Mouse (Mus musculus): ENCODE measurements at regions not wholly inside any gene's neighbourhood (a gene's known extent, or its start where the extent isn't known, plus 50 kb on each side); places are given as distances from the start of the nearest gene placed in this dataset.

DNA sequence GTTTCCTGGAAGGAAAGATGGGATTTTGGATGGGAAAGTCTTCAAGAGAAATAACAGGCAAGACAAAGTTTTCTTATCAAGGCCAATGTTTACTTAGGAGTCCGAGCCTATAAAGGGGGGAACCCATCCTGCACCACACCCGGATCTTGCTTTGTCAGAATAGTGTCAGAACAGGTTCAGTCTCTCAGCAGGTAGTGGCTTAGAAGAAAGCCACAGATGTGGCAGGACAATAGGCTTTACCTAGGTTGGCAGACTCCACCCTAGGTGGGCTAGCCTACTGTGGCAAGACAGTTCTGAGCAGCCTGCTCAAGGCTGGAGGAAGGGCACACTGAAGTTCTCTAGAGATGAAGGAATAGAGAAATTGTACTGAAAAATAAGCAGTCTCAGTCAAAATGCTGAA is 358.2 kb upstream of the Lrrc3b start:
- TF ChIP-seq CTCF (conservative IDR thresholded peaks at IDR 0.05; ENCODE audit: low read length) (no peak), NANOG (IDR thresholded peaks at IDR 0.05; ENCODE audit: borderline replicate concordance, low read length) (peak; percentile 69)
- H3K9me3 ChIP-seq (ENCODE audit: low read length), result no peaks in the 10 kb centered on the region; the same call in 1 of the 2 replicates
- no peak overlapping the region for H3K4me3 ChIP-seq (replicated peaks; ENCODE audit: low read length)

DNA sequence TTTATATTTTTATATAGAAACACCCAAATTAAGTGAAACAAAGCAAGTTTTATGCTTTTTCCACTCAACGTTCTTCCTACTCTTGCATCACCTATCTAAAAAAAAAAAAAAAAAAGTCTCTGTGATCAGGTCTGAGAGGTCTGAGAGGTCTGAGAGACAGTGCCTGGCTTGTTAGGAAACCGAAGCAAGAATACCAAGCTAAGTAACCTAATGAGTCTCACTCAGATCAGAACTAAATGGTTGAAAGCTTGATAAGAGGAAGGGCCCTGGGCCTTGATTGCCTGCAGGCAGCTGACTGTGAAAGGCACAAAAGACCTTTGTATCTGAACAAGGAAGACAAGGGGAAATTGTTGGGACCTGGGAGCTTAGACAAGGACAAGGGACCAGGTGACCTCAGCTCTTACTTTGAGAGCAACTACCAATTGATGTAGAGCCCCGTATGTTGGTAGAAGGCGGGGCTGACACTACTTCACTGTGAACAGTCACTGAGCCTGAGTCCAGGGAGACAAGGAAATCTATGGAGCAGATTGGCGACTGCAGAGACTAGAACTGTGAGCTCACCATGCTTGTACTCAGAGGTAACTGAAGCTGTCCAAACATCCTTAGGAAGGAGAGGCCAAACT is 362.8 kb upstream of the Lrrc3b start:
- peaks cover 29% of the 10 kb centered on the region for H3K4me1 ChIP-seq (replicated peaks; ENCODE audit: low read depth, low read length)
- no peaks in the 10 kb centered on the region for H3K27me3 ChIP-seq (ENCODE audit: insufficient read depth, low read length)
- no peaks in the 10 kb centered on the region; the same call in 1 of the 2 replicates for H3K9me3 ChIP-seq (ENCODE audit: low read length)
- H3K36me3 ChIP-seq (ENCODE audit: insufficient read depth, low read length), result no peaks in the 10 kb centered on the region
- TF ChIP-seq CTCF (conservative IDR thresholded peaks at IDR 0.05; ENCODE audit: low read length), result no peak
- no peak overlapping the region for H3K4me3 ChIP-seq (replicated peaks; ENCODE audit: low read length)

More for the DNA sequence above, 358.2 kb upstream of the Lrrc3b start:
- Histone ChIP-seq H3K27me3 (ENCODE audit: insufficient read depth, low read length) (no peaks in the 10 kb centered on the region), H3K36me3 (ENCODE audit: insufficient read depth, low read length) (no peaks in the 10 kb centered on the region; the same call in 1 of the 2 replicates), H3K4me1 (replicated peaks; ENCODE audit: low read depth, low read length) (peaks cover 45% of the 10 kb centered on the region)

DNA sequence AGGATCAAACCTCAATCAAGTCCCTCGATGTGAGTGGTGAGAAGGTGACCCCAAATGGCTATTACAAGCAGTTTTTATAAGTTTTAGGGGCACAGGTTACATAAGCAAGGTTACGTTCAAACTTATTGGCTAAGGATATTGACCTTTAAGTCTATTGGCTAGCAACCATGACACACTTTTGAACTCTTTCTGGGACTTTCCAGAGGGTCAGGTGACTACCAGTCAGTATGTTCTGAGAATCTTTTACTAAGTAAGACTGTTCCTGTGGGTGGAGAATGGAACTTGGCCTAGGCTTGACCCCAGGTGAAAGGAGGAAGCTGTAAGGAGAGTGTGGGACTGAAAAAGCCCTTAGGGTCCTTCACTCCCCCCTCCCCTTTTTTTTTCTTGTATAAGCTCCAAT is 370.3 kb upstream of the Lrrc3b start:
- H3K9me3 ChIP-seq (ENCODE audit: low read length), result peaks cover 5% of the 10 kb centered on the region; the same call in 1 of the 2 replicates
- TF ChIP-seq NANOG (IDR thresholded peaks at IDR 0.05; ENCODE audit: borderline replicate concordance, low read length) (no peak), CTCF (conservative IDR thresholded peaks at IDR 0.05; ENCODE audit: low read length) (no peak), POU5F1 (IDR thresholded peaks at IDR 0.05; ENCODE audit: borderline replicate concordance, low read length) (no peak)
- no peak overlapping the region for H3K4me3 ChIP-seq (replicated peaks; ENCODE audit: low read length)
- no peaks in the 10 kb centered on the region for H3K36me3 ChIP-seq (ENCODE audit: insufficient read depth, low read length)
- no peaks in the 10 kb centered on the region for H3K4me1 ChIP-seq (replicated peaks; ENCODE audit: low read depth, low read length)
- no peaks in the 10 kb centered on the region for H3K27me3 ChIP-seq (ENCODE audit: insufficient read depth, low read length)

- H3K36me3 ChIP-seq (ENCODE audit: insufficient read depth, low read length), result no peaks in the 10 kb centered on the region
- TF ChIP-seq POU5F1 (IDR thresholded peaks at IDR 0.05; ENCODE audit: borderline replicate concordance, low read length) (no peak), NANOG (IDR thresholded peaks at IDR 0.05; ENCODE audit: borderline replicate concordance, low read length) (no peak), CTCF (conservative IDR thresholded peaks at IDR 0.05; ENCODE audit: low read length) (no peak)
- no peak overlapping the region for H3K4me3 ChIP-seq (replicated peaks; ENCODE audit: low read length)
- no peaks in the 10 kb centered on the region for H3K9me3 ChIP-seq (ENCODE audit: low read length)
- H3K4me1 ChIP-seq (replicated peaks; ENCODE audit: low read depth, low read length), result peaks cover 10% of the 10 kb centered on the region; the same call in 1 of the 2 replicates
- no peaks in the 10 kb centered on the region for H3K27me3 ChIP-seq (ENCODE audit: insufficient read depth, low read length)
Observed at GRCm38 (mm10) chr14:15841390-15842023, 402.7 kb upstream of the Lrrc3b start.

- Histone ChIP-seq H3K27me3 (ENCODE audit: insufficient read depth, low read length) (no peaks in the 10 kb centered on the region), H3K9me3 (ENCODE audit: low read length) (no peaks in the 10 kb centered on the region), H3K36me3 (ENCODE audit: insufficient read depth, low read length) (no peaks in the 10 kb centered on the region), H3K4me3 (replicated peaks; ENCODE audit: low read length) (no peak overlapping the region), H3K4me1 (replicated peaks; ENCODE audit: low read depth, low read length) (peaks cover 10% of the 10 kb centered on the region; the same call in 1 of the 2 replicates)
- TF ChIP-seq CTCF (conservative IDR thresholded peaks at IDR 0.05; ENCODE audit: low read length), result no peak
- TF ChIP-seq NANOG (IDR thresholded peaks at IDR 0.05; ENCODE audit: borderline replicate concordance, low read length), result no peak
- TF ChIP-seq POU5F1 (IDR thresholded peaks at IDR 0.05; ENCODE audit: borderline replicate concordance, low read length), result no peak
Observed at GRCm38 (mm10) chr14:15842024-15842599, 403.3 kb upstream of the Lrrc3b start.

DNA sequence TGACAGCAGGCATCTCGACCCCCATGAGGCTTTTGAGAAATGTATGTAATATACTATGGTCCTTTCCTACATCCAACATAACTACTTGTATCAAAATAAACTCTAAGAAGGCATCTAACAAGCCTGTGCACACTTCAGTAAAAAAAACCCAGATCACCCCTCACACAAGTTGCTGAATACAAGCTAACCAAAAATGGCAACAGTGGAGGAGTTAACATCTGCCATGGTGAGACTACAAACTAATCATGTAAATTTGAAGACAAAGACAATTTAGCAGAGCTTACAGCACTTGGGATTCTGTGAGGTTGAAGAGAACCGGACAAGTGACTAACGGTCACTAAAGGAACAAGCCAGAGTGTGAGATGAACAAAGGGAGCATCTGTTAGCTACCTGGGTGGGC is 380.6 kb upstream of the Ngly1 start:
- Histone ChIP-seq H3K4me1 (replicated peaks; ENCODE audit: low read depth, low read length) (no peaks in the 10 kb centered on the region), H3K27me3 (ENCODE audit: insufficient read depth, low read length) (no peaks in the 10 kb centered on the region), H3K4me3 (replicated peaks; ENCODE audit: low read length) (no peak overlapping the region), H3K9me3 (ENCODE audit: low read length) (no peaks in the 10 kb centered on the region), H3K36me3 (ENCODE audit: insufficient read depth, low read length) (no peaks in the 10 kb centered on the region)
- TF ChIP-seq NANOG (IDR thresholded peaks at IDR 0.05; ENCODE audit: borderline replicate concordance, low read length) (no peak), POU5F1 (IDR thresholded peaks at IDR 0.05; ENCODE audit: borderline replicate concordance, low read length) (no peak), CTCF (conservative IDR thresholded peaks at IDR 0.05; ENCODE audit: low read length) (no peak)

GRCm38 (mm10) chr14:15872013-15872412 is 377.1 kb upstream of the Ngly1 start:
- Histone ChIP-seq H3K36me3 (ENCODE audit: insufficient read depth, low read length) (no peaks in the 10 kb centered on the region), H3K27me3 (ENCODE audit: insufficient read depth, low read length) (no peaks in the 10 kb centered on the region), H3K4me3 (replicated peaks; ENCODE audit: low read length) (no peak overlapping the region), H3K4me1 (replicated peaks; ENCODE audit: low read depth, low read length) (no peaks in the 10 kb centered on the region), H3K9me3 (ENCODE audit: low read length) (no peaks in the 10 kb centered on the region)
- no peak for TF ChIP-seq NANOG (IDR thresholded peaks at IDR 0.05; ENCODE audit: borderline replicate concordance, low read length)
- no peak for TF ChIP-seq POU5F1 (IDR thresholded peaks at IDR 0.05; ENCODE audit: borderline replicate concordance, low read length)
- no peak for TF ChIP-seq CTCF (conservative IDR thresholded peaks at IDR 0.05; ENCODE audit: low read length)

DNA sequence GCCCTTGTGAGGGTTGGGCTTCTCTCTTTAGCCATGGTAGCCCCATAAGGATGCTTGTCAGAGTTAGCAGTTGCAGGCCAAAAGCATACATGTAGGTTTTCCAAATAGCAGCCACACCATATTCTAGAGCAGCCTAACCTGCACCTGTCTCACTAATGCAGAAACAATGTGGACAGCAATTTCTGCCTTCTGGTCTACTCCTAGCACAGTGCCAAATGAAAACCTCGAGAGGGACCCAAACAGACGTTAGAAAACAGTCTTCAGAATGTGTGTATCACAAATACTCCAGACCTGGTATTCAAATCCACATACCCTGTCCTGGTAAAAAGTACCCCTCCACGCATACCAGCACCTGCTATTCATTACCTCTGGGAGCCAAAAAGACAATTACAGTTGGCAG is 368.9 kb upstream of the Ngly1 start:
- no peak for TF ChIP-seq CTCF (conservative IDR thresholded peaks at IDR 0.05; ENCODE audit: low read length)
- no peak for TF ChIP-seq NANOG (IDR thresholded peaks at IDR 0.05; ENCODE audit: borderline replicate concordance, low read length)
- no peak for TF ChIP-seq POU5F1 (IDR thresholded peaks at IDR 0.05; ENCODE audit: borderline replicate concordance, low read length)
- H3K27me3 ChIP-seq (ENCODE audit: insufficient read depth, low read length), result no peaks in the 10 kb centered on the region
- no peaks in the 10 kb centered on the region for H3K9me3 ChIP-seq (ENCODE audit: low read length)
- H3K36me3 ChIP-seq (ENCODE audit: insufficient read depth, low read length), result no peaks in the 10 kb centered on the region
- peak overlapping the region; percentile 45; the same call in 1 of the 2 replicates for H3K4me3 ChIP-seq (replicated peaks; ENCODE audit: low read length)
- H3K4me1 ChIP-seq (replicated peaks; ENCODE audit: low read depth, low read length), result no peaks in the 10 kb centered on the region
